Mouse (Mus musculus) heart, embryonic 12.5 days (tissue): ENCODE measurements at regions not wholly inside any gene's neighbourhood (a gene's known extent, or its start where the extent isn't known, plus 50 kb on each side); places are given as distances from the start of the nearest gene placed in this dataset.

Source experiments
- ATAC-seq: fragments of 200-750 bp; cut with Nextera tagmentation; 2 replicates; pipeline ENCODE4 v1.8.0; 2017; ENCODE audit warnings: moderate TSS enrichment, moderate library complexity; ENCODE audit not compliant: insufficient number of reproducible peaks, low FRiP score
- H3K27ac ChIP-seq: fragments of 300-500 bp; sonication (generic); 2 replicates; pipeline ENCODE4 v1.5.1; 2016; ENCODE audit warnings: mild to moderate bottlenecking, moderate library complexity; ENCODE audit not compliant: poor library complexity, severe bottlenecking
- H3K27me3 ChIP-seq: fragments of 300-500 bp; sonication (generic); replicated peaks from 2 replicates; pipeline ENCODE4 v1.6.1; 2016; ENCODE audit warnings: mild to moderate bottlenecking, moderate library complexity
- H3K36me3 ChIP-seq: fragments of 300-500 bp; sonication (generic); 2 replicates; pipeline ENCODE4 v1.6.1; 2016; ENCODE audit warnings: mild to moderate bottlenecking, moderate library complexity
- H3K4me1 ChIP-seq: fragments of 300-500 bp; sonication (generic); replicated peaks from 2 replicates; pipeline ENCODE4 v1.6.1; 2016; ENCODE audit warnings: mild to moderate bottlenecking
- H3K4me2 ChIP-seq: fragments of 300-500 bp; sonication (generic); 2 replicates; pipeline ENCODE4 v1.6.1; 2016; ENCODE audit warnings: mild to moderate bottlenecking, moderate library complexity
- H3K4me3 ChIP-seq: fragments of 300-500 bp; sonication (generic); 2 replicates; pipeline ENCODE4 v1.5.1; 2016; ENCODE audit warnings: mild to moderate bottlenecking
- H3K9ac ChIP-seq: fragments of 300-500 bp; sonication (generic); 2 replicates; pipeline ENCODE4 v1.6.1; 2016; ENCODE audit warnings: mild to moderate bottlenecking, moderate library complexity
- H3K9me3 ChIP-seq: fragments of 300-500 bp; sonication (generic); replicated peaks from 2 replicates; pipeline ENCODE4 v1.6.1; 2016; ENCODE audit warnings: mild to moderate bottlenecking, moderate library complexity
- WGBS: fragments of 180-500 bp; shearing (Covaris S2); methylation state at CpG from one replicate; pipeline ENCODE4 v1.1.7; 2016; 5-methylcytosine and 5-hydroxymethylcytosine counted together

- no peak overlapping the region for H3K27ac ChIP-seq
- 86% methylated on average over 5 of the region's 5 CpGs for WGBS
- ATAC-seq = no peak
- no peak overlapping the region for H3K4me3 ChIP-seq
- no peak overlapping the region for H3K4me2 ChIP-seq
- no peaks in the 10 kb centered on the region for H3K9me3 ChIP-seq
- no peak overlapping the region for H3K9ac ChIP-seq
- H3K27me3 ChIP-seq = no peaks in the 10 kb centered on the region
- H3K36me3 ChIP-seq = no peaks in the 10 kb centered on the region
- H3K4me1 ChIP-seq = no peaks in the 10 kb centered on the region
Observed at GRCm38 (mm10) chr15:50942429-50942828, 2942.3 kb upstream of the Gm7489 start.

GRCm38 (mm10) chr15:50944976-50945375 lies 2939.7 kb upstream of the Gm7489 start:
- H3K9ac ChIP-seq = no peak overlapping the region
- no peaks in the 10 kb centered on the region for H3K27me3 ChIP-seq
- no peak for ATAC-seq
- no peak overlapping the region for H3K27ac ChIP-seq
- no peaks in the 10 kb centered on the region for H3K36me3 ChIP-seq
- no peaks in the 10 kb centered on the region for H3K9me3 ChIP-seq
- no peaks in the 10 kb centered on the region for H3K4me1 ChIP-seq
- H3K4me3 ChIP-seq = no peak overlapping the region
- 89% methylated on average over 4 of the region's 4 CpGs for WGBS
- no peak overlapping the region for H3K4me2 ChIP-seq

- Histone ChIP-seq H3K9me3 (no peaks in the 10 kb centered on the region), H3K4me1 (no peaks in the 10 kb centered on the region), H3K36me3 (no peaks in the 10 kb centered on the region), H3K4me2 (no peak overlapping the region), H3K9ac (no peak overlapping the region), H3K4me3 (no peak overlapping the region), H3K27me3 (no peaks in the 10 kb centered on the region), H3K27ac (no peak overlapping the region)
- no peak for ATAC-seq
- WGBS = 81% methylated on average over 3 of the region's 3 CpGs
Observed at GRCm38 (mm10) chr15:50959109-50959508, 2925.6 kb upstream of the Gm7489 start.

- Histone ChIP-seq H3K4me1 (no peaks in the 10 kb centered on the region), H3K36me3 (no peaks in the 10 kb centered on the region), H3K4me2 (no peak overlapping the region), H3K4me3 (no peak overlapping the region), H3K9ac (no peak overlapping the region), H3K9me3 (no peaks in the 10 kb centered on the region), H3K27me3 (no peaks in the 10 kb centered on the region), H3K27ac (no peak overlapping the region)
- 71% methylated on average over 5 of the region's 5 CpGs for WGBS
- ATAC-seq = no peak
Observed at GRCm38 (mm10) chr15:50963606-50964005, 2921.1 kb upstream of the Gm7489 start.

- Histone ChIP-seq H3K9ac (no peak overlapping the region), H3K27ac (no peak overlapping the region), H3K4me3 (no peak overlapping the region), H3K9me3 (no peaks in the 10 kb centered on the region), H3K4me2 (no peak overlapping the region), H3K27me3 (no peaks in the 10 kb centered on the region), H3K36me3 (no peaks in the 10 kb centered on the region), H3K4me1 (no peaks in the 10 kb centered on the region)
- no peak for ATAC-seq
- WGBS = 80% methylated on average over 2 of the region's 2 CpGs
Observed at GRCm38 (mm10) chr15:50964236-50964635, 2920.5 kb upstream of the Gm7489 start.

- H3K4me3 ChIP-seq = no peak overlapping the region
- ATAC-seq = no peak
- 73% methylated on average over 2 of the region's 2 CpGs for WGBS
- no peak overlapping the region for H3K4me2 ChIP-seq
- H3K9ac ChIP-seq = no peak overlapping the region
- no peaks in the 10 kb centered on the region for H3K4me1 ChIP-seq
- no peak overlapping the region for H3K27ac ChIP-seq
- no peaks in the 10 kb centered on the region for H3K27me3 ChIP-seq
- H3K36me3 ChIP-seq = no peaks in the 10 kb centered on the region
- H3K9me3 ChIP-seq = no peaks in the 10 kb centered on the region
Observed at GRCm38 (mm10) chr15:50967176-50967575, 2917.5 kb upstream of the Gm7489 start.

- no peak overlapping the region for H3K4me3 ChIP-seq
- H3K27me3 ChIP-seq = no peaks in the 10 kb centered on the region
- H3K4me1 ChIP-seq = no peaks in the 10 kb centered on the region
- no peaks in the 10 kb centered on the region for H3K36me3 ChIP-seq
- H3K9me3 ChIP-seq = no peaks in the 10 kb centered on the region
- 49% methylated on average over 4 of the region's 4 CpGs for WGBS
- H3K27ac ChIP-seq = no peak overlapping the region
- no peak overlapping the region for H3K9ac ChIP-seq
- ATAC-seq = no peak
- no peak overlapping the region for H3K4me2 ChIP-seq
Observed at GRCm38 (mm10) chr15:50970637-50971036, 2914.1 kb upstream of the Gm7489 start.

GRCm38 (mm10) chr15:50972593-50972992 lies 2912.1 kb upstream of the Gm7489 start:
- no peak for ATAC-seq
- Histone ChIP-seq H3K9me3 (no peaks in the 10 kb centered on the region), H3K4me2 (no peak overlapping the region), H3K9ac (no peak overlapping the region), H3K4me1 (no peaks in the 10 kb centered on the region), H3K36me3 (no peaks in the 10 kb centered on the region), H3K27ac (no peak overlapping the region), H3K27me3 (no peaks in the 10 kb centered on the region), H3K4me3 (no peak overlapping the region)
- WGBS = 85% methylated on average over 13 of the region's 13 CpGs

- H3K27ac ChIP-seq = no peak overlapping the region
- H3K27me3 ChIP-seq = no peaks in the 10 kb centered on the region
- no peak overlapping the region for H3K4me2 ChIP-seq
- H3K9ac ChIP-seq = no peak overlapping the region
- WGBS = 66% methylated on average over 9 of the region's 9 CpGs
- no peak for ATAC-seq
- no peaks in the 10 kb centered on the region for H3K4me1 ChIP-seq
- no peaks in the 10 kb centered on the region for H3K9me3 ChIP-seq
- H3K4me3 ChIP-seq = no peak overlapping the region
- H3K36me3 ChIP-seq = no peaks in the 10 kb centered on the region
Observed at GRCm38 (mm10) chr15:50974002-50974754, 2910.5 kb upstream of the Gm7489 start.

GRCm38 (mm10) chr15:50989457-50989856 lies 2895.2 kb upstream of the Gm7489 start:
- ATAC-seq = no peak
- 84% methylated on average over 4 of the region's 4 CpGs for WGBS
- H3K4me3 ChIP-seq = no peak overlapping the region
- H3K9ac ChIP-seq = no peak overlapping the region
- no peak overlapping the region for H3K27ac ChIP-seq
- no peaks in the 10 kb centered on the region for H3K27me3 ChIP-seq
- H3K36me3 ChIP-seq = no peaks in the 10 kb centered on the region
- no peaks in the 10 kb centered on the region for H3K9me3 ChIP-seq
- H3K4me2 ChIP-seq = no peak overlapping the region
- H3K4me1 ChIP-seq = peaks cover 4% of the 10 kb centered on the region; the same call in 1 of the 2 replicates

- no peak for ATAC-seq
- no peaks in the 10 kb centered on the region for H3K9me3 ChIP-seq
Observed at GRCm38 (mm10) chr15:50991667-50992066, 2893.0 kb upstream of the Gm7489 start.

GRCm38 (mm10) chr15:50992246-50992645 lies 2892.5 kb upstream of the Gm7489 start:
- H3K4me1 ChIP-seq = peaks cover 5% of the 10 kb centered on the region; the same call in 1 of the 2 replicates
- H3K9ac ChIP-seq = no peak overlapping the region
- H3K9me3 ChIP-seq = no peaks in the 10 kb centered on the region
- H3K4me3 ChIP-seq = no peak overlapping the region
- no peak for ATAC-seq
- no peak overlapping the region for H3K4me2 ChIP-seq
- no peak overlapping the region for H3K27ac ChIP-seq
- H3K27me3 ChIP-seq = no peaks in the 10 kb centered on the region
- no peaks in the 10 kb centered on the region for H3K36me3 ChIP-seq
- 67% methylated on average over 2 of the region's 2 CpGs for WGBS

More at GRCm38 (mm10) chr15:50991667-50992066, 2893.0 kb upstream of the Gm7489 start:
- H3K4me2 ChIP-seq = no peak overlapping the region
- H3K4me1 ChIP-seq = peaks cover 4% of the 10 kb centered on the region; the same call in 1 of the 2 replicates
- H3K9ac ChIP-seq = no peak overlapping the region
- H3K4me3 ChIP-seq = no peak overlapping the region
- 37% methylated on average over 4 of the region's 4 CpGs for WGBS
- H3K36me3 ChIP-seq = no peaks in the 10 kb centered on the region
- H3K27me3 ChIP-seq = no peaks in the 10 kb centered on the region
- no peak overlapping the region for H3K27ac ChIP-seq
